Mouse (Mus musculus) myocyte (in vitro differentiated cells): ENCODE data around the gene Ptk7. TPM values are rescaled to one million over a fixed set of nuclear protein-coding genes. Genes with fewer than 3 reads are reported as not detected.

Experiments used
- H3K27me3 ChIP-seq: one replicate; pipeline ENCODE4 v1.6.1; 2011; ENCODE audit not compliant: control insufficient read depth, insufficient read depth, insufficient read length
- H3K36me3 ChIP-seq: one replicate; pipeline ENCODE4 v1.6.1; 2011; ENCODE audit not compliant: control insufficient read depth, insufficient read depth
- H3K4me2 ChIP-seq: one replicate; pipeline ENCODE4 v1.6.1; 2011; ENCODE audit warnings: low read depth, control low read depth
- H3K4me3 ChIP-seq: one replicate; pipeline ENCODE4 v1.5.1; 2011; ENCODE audit warnings: mild to moderate bottlenecking, control low read depth, moderate library complexity
- H3K79me2 ChIP-seq: one replicate; pipeline ENCODE4 v1.6.1; 2011; ENCODE audit not compliant: control insufficient read depth, insufficient read depth
- H3ac ChIP-seq: one replicate; pipeline ENCODE4 v1.6.1; 2011; ENCODE audit not compliant: control insufficient read depth, insufficient read length
- CEBPB ChIP-seq: IDR thresholded peaks from 2 replicates; pipeline ENCODE4 v1.6.1; 2011; ENCODE audit warnings: mild to moderate bottlenecking, moderate library complexity; ENCODE audit not compliant: poor library complexity, insufficient read depth, severe bottlenecking
- E2F4 ChIP-seq: IDR thresholded peaks from one replicate; pipeline ENCODE4 v1.6.1; 2011; ENCODE audit warnings: mild to moderate bottlenecking, control low read depth, moderate library complexity; ENCODE audit not compliant: insufficient read depth
- MAX ChIP-seq: IDR thresholded peaks from one replicate; pipeline ENCODE4 v1.6.1; 2011; ENCODE audit warnings: low read depth, mild to moderate bottlenecking, control low read depth
- MYOD1 ChIP-seq, 3 experiments: IDR thresholded peaks; one replicate each; pipeline ENCODE4 v1.6.1; 2011; ENCODE audit warnings: control low read depth in 2 of 3, low read depth in 2 of 3, mild to moderate bottlenecking in 2 of 3, moderate library complexity in 1 of 3; ENCODE audit not compliant: insufficient read length in 2 of 3, control insufficient read depth in 1 of 3
- MYOG ChIP-seq, 3 experiments: IDR thresholded peaks; one replicate each; pipeline ENCODE4 v1.6.1; 2011; ENCODE audit warnings: control low read depth in 2 of 3, low read depth in 2 of 3, mild to moderate bottlenecking in 2 of 3; ENCODE audit not compliant: insufficient read length in 2 of 3, control insufficient read depth in 1 of 3, insufficient read depth in 1 of 3
- POLR2A ChIP-seq: IDR thresholded peaks from one replicate; pipeline ENCODE4 v1.6.1; 2011; ENCODE audit warnings: low read depth, mild to moderate bottlenecking, control low read depth, moderate library complexity; ENCODE audit not compliant: insufficient read length
- POLR2AphosphoS2 ChIP-seq: IDR thresholded peaks from one replicate; pipeline ENCODE4 v1.6.1; 2011; ENCODE audit warnings: low read depth, control low read depth; ENCODE audit not compliant: insufficient read length
- REST ChIP-seq: IDR thresholded peaks from one replicate; pipeline ENCODE4 v1.6.1; 2011; ENCODE audit warnings: mild to moderate bottlenecking, control low read depth, moderate library complexity; ENCODE audit not compliant: insufficient read depth, insufficient read length
- SRF ChIP-seq: IDR thresholded peaks from one replicate; pipeline ENCODE4 v1.6.1; 2011; ENCODE audit warnings: low read depth; ENCODE audit not compliant: control insufficient read depth, insufficient read length
- TCF12 ChIP-seq: IDR thresholded peaks from one replicate; pipeline ENCODE4 v1.6.1; 2011; ENCODE audit warnings: mild to moderate bottlenecking, control low read depth; ENCODE audit not compliant: poor library complexity, insufficient read depth, severe bottlenecking
- TCF3 ChIP-seq: IDR thresholded peaks from one replicate; pipeline ENCODE4 v1.6.1; 2011; ENCODE audit warnings: low read depth, control low read depth; ENCODE audit not compliant: insufficient read length
- USF1 ChIP-seq: IDR thresholded peaks from one replicate; pipeline ENCODE4 v1.6.1; 2011; ENCODE audit warnings: low read depth, mild to moderate bottlenecking, control low read depth, moderate library complexity
- polyA plus RNA-seq: library from polyadenylated mRNA; unstranded; fragments of >200 nt; fragmentation: generic; extraction: Trizol; gene quantifications from one replicate; pipeline ENCODE4 v1.2.1, GENCODE M21; 2012; ENCODE audit warnings: missing spikeins

Gene Ptk7
- polyA plus RNA-seq, 1 experiment = 15.6 TPM

DNA sequence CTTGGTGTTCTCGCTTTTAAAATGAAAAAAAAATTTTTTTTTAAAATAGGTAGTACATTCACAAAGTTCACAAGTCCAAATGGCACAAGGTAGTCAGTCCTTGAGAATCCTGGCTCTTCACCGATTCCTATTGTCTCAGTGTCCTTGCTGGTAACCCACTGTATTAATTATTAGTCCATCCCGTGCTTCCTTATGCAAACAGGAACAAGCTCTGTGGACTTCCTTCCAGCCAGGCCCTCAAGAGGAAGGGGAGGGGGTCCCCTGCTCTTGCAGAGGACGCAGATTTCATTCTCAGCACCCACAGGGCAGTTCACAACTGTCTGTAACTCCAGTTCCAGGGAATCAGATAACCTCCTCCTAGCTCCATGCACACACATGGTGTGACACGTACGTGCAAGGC is 26.8 kb upstream of the Ptk7 start:
- no peaks in the 10 kb centered on the region for H3K27me3 ChIP-seq
- no peak overlapping the region for H3K4me2 ChIP-seq
- no peak overlapping the region for H3K4me3 ChIP-seq
- no peak overlapping the region for H3ac ChIP-seq
- H3K79me2 ChIP-seq = no peaks in the 10 kb centered on the region
- TF ChIP-seq POLR2AphosphoS2 = no peak
- TF ChIP-seq MAX = no peak
- no peak for TF ChIP-seq MYOG (IDR thresholded peaks at IDR 0.05; ENCODE audit: control insufficient read depth in 1 of 3, insufficient read depth in 1 of 3, insufficient read length in 2 of 3, low read depth in 2 of 3)
- TF ChIP-seq TCF12 = no peak
- no peak for TF ChIP-seq SRF
- no peak for TF ChIP-seq USF1
- TF ChIP-seq POLR2A = no peak
- TF ChIP-seq E2F4 = no peak
- no peak for TF ChIP-seq REST
- TF ChIP-seq MYOD1 (IDR thresholded peaks at IDR 0.05; ENCODE audit: control insufficient read depth in 1 of 3, insufficient read length in 2 of 3, low read depth in 2 of 3) = no peak
- no peak for TF ChIP-seq CEBPB
- TF ChIP-seq TCF3 = no peak
- H3K36me3 ChIP-seq = peaks cover 4% of the 10 kb centered on the region

DNA sequence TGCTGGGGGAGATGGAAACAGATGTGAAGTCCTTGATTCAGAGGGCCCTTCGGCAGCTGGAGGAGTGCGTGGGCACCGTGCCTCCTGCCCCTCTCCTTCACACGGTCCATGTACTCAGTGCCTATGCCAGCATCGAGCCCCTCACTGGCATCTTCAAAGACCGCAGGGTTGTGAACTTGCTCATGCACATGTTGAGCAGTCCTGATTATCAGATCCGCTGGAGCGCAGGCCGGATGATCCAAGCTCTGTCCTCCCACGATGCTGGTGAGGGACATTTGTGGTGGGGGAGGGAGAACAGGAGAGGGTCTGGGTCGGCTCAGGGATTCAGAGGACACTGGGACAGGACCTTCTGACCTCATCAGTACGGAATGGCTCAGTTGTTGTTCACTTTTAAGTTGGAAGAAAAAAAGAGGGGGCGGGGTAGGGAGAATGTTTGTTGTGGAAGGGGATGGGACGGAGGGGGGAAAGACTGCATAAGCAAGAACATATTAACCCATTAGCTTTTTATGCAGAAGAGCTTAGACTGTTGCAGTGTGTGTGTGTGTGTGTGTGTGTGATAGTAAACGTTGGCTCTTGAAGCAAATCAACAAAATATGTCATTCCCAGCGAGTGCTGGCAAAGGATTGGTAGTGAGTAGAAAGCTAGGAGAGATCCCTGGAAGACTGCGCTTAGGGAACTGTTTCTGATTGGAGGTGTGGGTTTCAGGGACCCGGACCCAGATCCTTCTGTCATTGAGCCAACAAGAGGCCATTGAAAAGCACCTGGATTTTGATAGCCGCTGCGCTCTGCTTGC is 22.6 kb upstream of the Ptk7 start:
- peaks cover 5% of the 10 kb centered on the region for H3K79me2 ChIP-seq
- H3K36me3 ChIP-seq = peaks cover 5% of the 10 kb centered on the region
- peak overlapping the region; percentile 45 for H3K4me2 ChIP-seq
- H3K4me3 ChIP-seq = peak overlapping the region; percentile 38
- TF ChIP-seq POLR2A = no peak
- no peak for TF ChIP-seq TCF12
- TF ChIP-seq MAX = no peak
- no peak for TF ChIP-seq MYOD1 (IDR thresholded peaks at IDR 0.05; ENCODE audit: control insufficient read depth in 1 of 3, insufficient read length in 2 of 3, low read depth in 2 of 3)
- TF ChIP-seq E2F4 = no peak
- TF ChIP-seq POLR2AphosphoS2 = no peak
- TF ChIP-seq REST = no peak
- H3ac ChIP-seq = no peak overlapping the region
- no peaks in the 10 kb centered on the region for H3K27me3 ChIP-seq

GRCm38 (mm10) chr17:46651292-46651691 is 22.0 kb upstream of the Ptk7 start:
- TF ChIP-seq REST = no peak
- TF ChIP-seq MYOD1 (IDR thresholded peaks at IDR 0.05; ENCODE audit: control insufficient read depth in 1 of 3, insufficient read length in 2 of 3, low read depth in 2 of 3) = peak in 2 of 3 experiments; percentile 6 to 55
- TF ChIP-seq MYOG (IDR thresholded peaks at IDR 0.05; ENCODE audit: control insufficient read depth in 1 of 3, insufficient read depth in 1 of 3, insufficient read length in 2 of 3, low read depth in 2 of 3) = peak in 1 of 3 experiments; percentile 33
- H3K27me3 ChIP-seq = no peaks in the 10 kb centered on the region
- H3K79me2 ChIP-seq = peaks cover 12% of the 10 kb centered on the region
- H3K4me3 ChIP-seq = peak overlapping the region; percentile 38
- H3ac ChIP-seq = peak overlapping the region; percentile 16
- peak overlapping the region; percentile 87 for H3K4me2 ChIP-seq
- peaks cover 5% of the 10 kb centered on the region for H3K36me3 ChIP-seq

GRCm38 (mm10) chr17:46650232-46651031 is 21.1 kb upstream of the Ptk7 start, which contains the start of gene Cul7:
Cul7 (plus strand) TSS chr17:46650337.
- H3K4me2 ChIP-seq = peak within 1 kb of the TSS; percentile 87
- peak within 1 kb of the TSS; percentile 16 for H3ac ChIP-seq
- TF ChIP-seq REST (no peak), MYOG (IDR thresholded peaks at IDR 0.05; ENCODE audit: control insufficient read depth in 1 of 3, insufficient read depth in 1 of 3, insufficient read length in 2 of 3, low read depth in 2 of 3) (peak in 1 of 3 experiments; percentile 28), POLR2A (peak; percentile 94), POLR2AphosphoS2 (peak; percentile 98), MYOD1 (IDR thresholded peaks at IDR 0.05; ENCODE audit: control insufficient read depth in 1 of 3, insufficient read length in 2 of 3, low read depth in 2 of 3) (peak in 1 of 3 experiments; percentile 32)
- no peaks in the 10 kb centered on the region for H3K27me3 ChIP-seq
- H3K79me2 ChIP-seq = peaks cover 12% of the 10 kb centered on the region
- peak within 1 kb of the TSS; percentile 38 for H3K4me3 ChIP-seq
- H3K36me3 ChIP-seq = peaks cover 5% of the 10 kb centered on the region

DNA sequence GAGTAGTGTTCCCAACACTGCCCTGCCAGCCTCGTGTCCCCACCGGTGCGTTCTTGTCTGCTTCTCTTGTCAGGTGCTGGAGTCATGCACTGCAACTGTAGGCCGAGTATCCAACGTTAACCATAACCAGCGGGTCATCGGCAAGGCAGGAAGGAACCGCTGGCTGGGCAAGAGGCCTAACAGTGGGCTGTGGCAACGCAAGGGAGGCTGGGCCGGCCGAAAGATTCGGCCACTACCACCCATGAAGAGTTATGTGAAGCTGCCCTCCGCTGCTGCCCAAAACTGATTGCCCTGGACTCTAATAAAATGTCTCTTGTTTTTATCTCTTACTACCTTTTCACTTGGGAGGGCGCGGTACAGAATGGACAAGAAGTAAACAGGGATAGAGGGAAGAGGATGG is 20.5 kb upstream of the Ptk7 start:
- no peaks in the 10 kb centered on the region for H3K27me3 ChIP-seq
- peaks cover 5% of the 10 kb centered on the region for H3K36me3 ChIP-seq
- peaks cover 12% of the 10 kb centered on the region for H3K79me2 ChIP-seq
- H3ac ChIP-seq = peak overlapping the region; percentile 16
- TF ChIP-seq TCF3 (no peak), E2F4 (no peak), REST (no peak), MYOG (IDR thresholded peaks at IDR 0.05; ENCODE audit: control insufficient read depth in 1 of 3, insufficient read depth in 1 of 3, insufficient read length in 2 of 3, low read depth in 2 of 3) (no peak), MYOD1 (IDR thresholded peaks at IDR 0.05; ENCODE audit: control insufficient read depth in 1 of 3, insufficient read length in 2 of 3, low read depth in 2 of 3) (no peak), CEBPB (no peak), MAX (no peak), USF1 (no peak), SRF (no peak), POLR2AphosphoS2 (no peak), TCF12 (no peak), POLR2A (no peak)
- peak overlapping the region; percentile 87 for H3K4me2 ChIP-seq
- H3K4me3 ChIP-seq = peak overlapping the region; percentile 38
